Mouse (Mus musculus) liver, embryonic 15.5 days (tissue): ENCODE data around the gene Zic5. TPM values are rescaled to one million over a fixed set of nuclear protein-coding genes. Genes with fewer than 3 reads are reported as not detected.

Experiments used
- ATAC-seq: fragments of 200-750 bp; cut with Nextera tagmentation; 2 replicates; pipeline ENCODE4 v1.8.0; 2017; ENCODE audit warnings: moderate number of reproducible peaks, mild to moderate bottlenecking, moderate library complexity; ENCODE audit not compliant: insufficient read depth
- H3K27ac ChIP-seq: fragments of 300-500 bp; sonication (generic); replicated peaks from 2 replicates; pipeline ENCODE4 v1.5.1; 2015; ENCODE audit warnings: mild to moderate bottlenecking, inconsistent platforms
- H3K27me3 ChIP-seq: fragments of 300-500 bp; sonication (generic); 2 replicates; pipeline ENCODE4 v1.6.1; 2015; ENCODE audit warnings: mild to moderate bottlenecking, inconsistent platforms
- H3K36me3 ChIP-seq: fragments of 300-500 bp; sonication (generic); replicated peaks from 2 replicates; pipeline ENCODE4 v1.6.1; 2015; ENCODE audit warnings: moderate library complexity, mild to moderate bottlenecking, inconsistent platforms
- H3K4me1 ChIP-seq: fragments of 300-500 bp; sonication (generic); replicated peaks from 2 replicates; pipeline ENCODE4 v1.6.1; 2015; ENCODE audit warnings: inconsistent platforms
- H3K4me2 ChIP-seq: fragments of 300-500 bp; sonication (generic); 2 replicates; pipeline ENCODE4 v1.6.1; 2015; ENCODE audit warnings: moderate library complexity, mild to moderate bottlenecking, inconsistent platforms
- H3K4me3 ChIP-seq: fragments of 300-500 bp; sonication (generic); replicated peaks from 2 replicates; pipeline ENCODE4 v1.5.1; 2015; ENCODE audit warnings: mild to moderate bottlenecking, inconsistent platforms
- H3K9ac ChIP-seq: fragments of 300-500 bp; sonication (generic); 2 replicates; pipeline ENCODE4 v1.6.1; 2015; ENCODE audit warnings: moderate library complexity, mild to moderate bottlenecking, inconsistent platforms
- H3K9me3 ChIP-seq: fragments of 300-500 bp; sonication (generic); replicated peaks from 2 replicates; pipeline ENCODE4 v1.6.1; 2016; ENCODE audit warnings: inconsistent platforms
- WGBS: fragments of 180-500 bp; shearing (Covaris S2); methylation state at CpG from one replicate; pipeline ENCODE4 v1.1.7; 2015; ENCODE audit warnings: mixed read lengths; ENCODE audit not compliant: insufficient replicate concordance; 5-methylcytosine and 5-hydroxymethylcytosine counted together
- polyA plus RNA-seq: library from polyadenylated mRNA; unstranded; fragments of >200 nt; fragmentation: Nextera tagmentation; extraction: Ambion mirVana; gene quantifications from 2 replicates; pipeline ENCODE4 v1.2.1, GENCODE M21; 2015

The Zic5 gene
- polyA plus RNA-seq, 1 experiment from 2014 or later = not detected

- H3K4me3 ChIP-seq = no peak overlapping the region
- H3K4me2 ChIP-seq = no peak overlapping the region
- no peaks in the 10 kb centered on the region for H3K27me3 ChIP-seq
- H3K4me1 ChIP-seq = no peaks in the 10 kb centered on the region
- H3K9me3 ChIP-seq = no peaks in the 10 kb centered on the region
- no peak overlapping the region for H3K27ac ChIP-seq
- WGBS = 35% methylated on average over 4 of the region's 4 CpGs
- H3K36me3 ChIP-seq = no peaks in the 10 kb centered on the region
- ATAC-seq = no peak
- no peak overlapping the region for H3K9ac ChIP-seq
Observed at GRCm38 (mm10) chr14:122416166-122416771, 49.2 kb downstream of the Zic5 start.

DNA sequence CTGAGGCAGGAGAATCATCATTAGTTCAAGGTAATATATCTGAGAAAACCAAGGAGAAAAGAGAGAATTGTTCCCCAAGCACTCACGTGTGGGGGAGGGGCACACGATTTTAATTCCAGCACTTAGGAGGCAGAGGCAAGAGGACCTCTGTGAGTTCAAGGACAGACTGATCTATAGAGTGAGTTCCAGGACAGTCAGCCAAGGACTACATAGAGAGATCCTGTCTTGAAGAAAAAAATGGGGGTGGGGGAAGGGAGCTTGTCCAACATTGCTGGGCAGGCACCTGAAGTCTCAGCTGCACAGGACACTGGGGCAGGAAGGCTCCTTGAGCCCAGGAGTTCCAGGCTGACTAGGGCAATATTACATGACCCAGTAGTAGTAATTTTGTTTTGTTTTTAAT lies 50.7 kb downstream of the Zic5 start:
- Histone ChIP-seq H3K27ac (no peak overlapping the region), H3K4me2 (no peak overlapping the region), H3K9ac (no peak overlapping the region), H3K4me1 (no peaks in the 10 kb centered on the region), H3K9me3 (no peaks in the 10 kb centered on the region), H3K27me3 (peaks cover 4% of the 10 kb centered on the region; the same call in 1 of the 2 replicates), H3K4me3 (no peak overlapping the region), H3K36me3 (no peaks in the 10 kb centered on the region)
- ATAC-seq = no peak
- 65% methylated on average over 2 of the region's 2 CpGs for WGBS

GRCm38 (mm10) chr14:122413542-122413928 lies 51.9 kb downstream of the Zic5 start:
- Histone ChIP-seq H3K9me3 (no peaks in the 10 kb centered on the region), H3K4me1 (no peaks in the 10 kb centered on the region), H3K9ac (no peak overlapping the region), H3K4me2 (no peak overlapping the region), H3K27me3 (peaks cover 12% of the 10 kb centered on the region), H3K4me3 (no peak overlapping the region), H3K36me3 (no peaks in the 10 kb centered on the region), H3K27ac (no peak overlapping the region)
- WGBS = 52% methylated on average over 2 of the region's 2 CpGs
- ATAC-seq = no peak

DNA sequence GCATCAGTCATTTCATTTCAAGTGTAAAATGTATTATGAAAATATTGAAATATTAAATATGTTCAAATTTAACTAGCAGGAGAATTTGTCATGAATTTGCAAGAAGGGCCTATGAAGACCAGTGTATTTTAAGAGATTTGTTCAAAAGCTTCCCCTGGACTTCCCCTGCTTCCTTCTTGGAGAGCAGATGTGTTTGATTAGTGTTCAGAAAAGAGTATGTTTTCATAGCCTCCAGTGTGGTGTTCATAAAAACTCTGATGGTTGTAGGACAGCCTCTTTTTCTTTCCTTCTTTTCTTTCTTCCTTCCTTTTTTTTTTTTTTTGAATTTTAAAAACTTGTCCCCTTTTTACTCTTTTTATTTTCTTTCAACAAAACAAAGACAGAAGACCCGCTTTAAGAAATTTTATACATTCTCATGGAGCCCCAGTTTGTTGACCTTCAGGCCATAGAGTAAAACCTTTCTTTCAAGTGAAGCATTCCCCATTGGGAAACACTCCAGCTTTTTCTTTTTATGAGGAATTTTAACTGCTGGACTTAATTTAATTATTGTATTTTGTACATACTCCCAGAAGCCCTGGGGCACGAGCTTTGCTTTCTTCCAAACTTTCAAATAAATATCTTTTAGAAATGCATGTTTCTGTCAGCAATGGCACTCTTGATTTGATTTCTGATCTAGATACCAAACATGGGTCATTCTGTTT lies 52.5 kb downstream of the Zic5 start:
- H3K27me3 ChIP-seq = peaks cover 17% of the 10 kb centered on the region
- H3K4me3 ChIP-seq = no peak overlapping the region
- no peak overlapping the region for H3K9ac ChIP-seq
- no peaks in the 10 kb centered on the region for H3K9me3 ChIP-seq
- H3K36me3 ChIP-seq = no peaks in the 10 kb centered on the region
- 53% methylated on average over 2 of the region's 2 CpGs for WGBS
- no peak overlapping the region for H3K4me2 ChIP-seq
- ATAC-seq = no peak
- H3K27ac ChIP-seq = no peak overlapping the region
- no peaks in the 10 kb centered on the region for H3K4me1 ChIP-seq

Other genes with a start within 250 kb of the Zic5 start
- not detected in 2 replicates for gene Gm5089, start 14.6 kb downstream of the Zic5 start, polyA plus RNA-seq
- not detected in 2 replicates for gene Zic2, start 9.8 kb upstream of the Zic5 start, polyA plus RNA-seq
- gene Gm10837, start 24.9 kb upstream of the Zic5 start, polyA plus RNA-seq = not detected in 2 replicates
- gene Pcca, start 68.6 kb upstream of the Zic5 start, polyA plus RNA-seq = 13.7 and 15.8 TPM in 2 replicates